Mouse (Mus musculus) erythroblast, embryonic 14.5 days (primary cell): ENCODE measurements around the gene Pde4d. TPM values are rescaled to one million over a fixed set of nuclear protein-coding genes. Genes with fewer than 3 reads are reported as not detected.

Experiments used
- H3K27me3 ChIP-seq: 2 replicates; pipeline ENCODE4 v1.6.1; 2012; ENCODE audit warnings: inconsistent platforms; ENCODE audit not compliant: control insufficient read depth
- H3K36me3 ChIP-seq: 2 replicates; pipeline ENCODE4 v1.6.1; 2012; ENCODE audit warnings: mild to moderate bottlenecking, inconsistent platforms; ENCODE audit not compliant: control insufficient read depth
- H3K4me1 ChIP-seq: 2 replicates; pipeline ENCODE4 v1.6.1; 2012; ENCODE audit warnings: inconsistent platforms; ENCODE audit not compliant: control insufficient read depth
- H3K4me3 ChIP-seq: replicated peaks from 2 replicates; pipeline ENCODE3; 2012; ENCODE audit warnings: moderate library complexity, mild to moderate bottlenecking, inconsistent platforms
- H3K9me3 ChIP-seq: 2 replicates; pipeline ENCODE4 v1.6.1; 2012; ENCODE audit warnings: low read length, inconsistent platforms, mixed read lengths; ENCODE audit not compliant: control insufficient read depth
- GATA1 ChIP-seq: IDR thresholded peaks from 2 replicates; pipeline ENCODE4 v1.6.1; 2012; ENCODE audit warnings: low read length, inconsistent platforms, mixed read lengths
- TAL1 ChIP-seq: IDR thresholded peaks from 3 replicates; pipeline ENCODE4 v1.6.1; 2012; ENCODE audit warnings: low read length, inconsistent platforms, mixed read lengths
- polyA plus RNA-seq: library from polyadenylated mRNA; stranded (reverse); fragments of >175 nt; gene quantifications from 2 replicates; pipeline ENCODE4 v1.2.3, GENCODE M21; 2012

Pde4d gene
- polyA plus RNA-seq, 1 experiment, result 0.23 TPM

GRCm38 (mm10) chr13:109233911-109234613, 784.3 kb downstream of the Pde4d start:
- Histone ChIP-seq H3K9me3 (no peaks in the 10 kb centered on the region), H3K36me3 (no peaks in the 10 kb centered on the region), H3K27me3 (no peaks in the 10 kb centered on the region), H3K4me1 (peaks cover 7% of the 10 kb centered on the region), H3K4me3 (no peak overlapping the region)
- TF ChIP-seq GATA1 (no peak), TAL1 (no peak)

GRCm38 (mm10) chr13:109236047-109236446, 786.3 kb downstream of the Pde4d start:
- TF ChIP-seq GATA1 (no peak), TAL1 (no peak)
- no peak overlapping the region for H3K4me3 ChIP-seq

GRCm38 (mm10) chr13:109238670-109239069, 788.9 kb downstream of the Pde4d start:
- Histone ChIP-seq H3K4me3 (no peak overlapping the region), H3K4me1 (no peaks in the 10 kb centered on the region; the same call in 1 of the 2 replicates), H3K9me3 (no peaks in the 10 kb centered on the region), H3K36me3 (no peaks in the 10 kb centered on the region), H3K27me3 (no peaks in the 10 kb centered on the region)
- TF ChIP-seq TAL1, result no peak
- TF ChIP-seq GATA1, result no peak

More at GRCm38 (mm10) chr13:109236047-109236446, 786.3 kb downstream of the Pde4d start:
- Histone ChIP-seq H3K27me3 (no peaks in the 10 kb centered on the region), H3K9me3 (no peaks in the 10 kb centered on the region), H3K4me1 (peaks cover 3% of the 10 kb centered on the region), H3K36me3 (no peaks in the 10 kb centered on the region)

- no peak overlapping the region for H3K4me3 ChIP-seq
These were observed 789.5 kb downstream of the Pde4d start for GRCm38 (mm10) chr13:109239296-109239695.

GRCm38 (mm10) chr13:109242456-109243050, 792.8 kb downstream of the Pde4d start:
- no peaks in the 10 kb centered on the region; the same call in 1 of the 2 replicates for H3K4me1 ChIP-seq

More at GRCm38 (mm10) chr13:109239296-109239695, 789.5 kb downstream of the Pde4d start:
- TF ChIP-seq GATA1 (no peak), TAL1 (no peak)
- Histone ChIP-seq H3K4me1 (no peaks in the 10 kb centered on the region; the same call in 1 of the 2 replicates), H3K36me3 (no peaks in the 10 kb centered on the region), H3K9me3 (no peaks in the 10 kb centered on the region), H3K27me3 (no peaks in the 10 kb centered on the region)

GRCm38 (mm10) chr13:109243160-109243559, 793.4 kb downstream of the Pde4d start:
- Histone ChIP-seq H3K36me3 (no peaks in the 10 kb centered on the region), H3K9me3 (no peaks in the 10 kb centered on the region), H3K4me1 (no peaks in the 10 kb centered on the region; the same call in 1 of the 2 replicates), H3K4me3 (no peak overlapping the region), H3K27me3 (no peaks in the 10 kb centered on the region)
- TF ChIP-seq GATA1, result no peak
- no peak for TF ChIP-seq TAL1

More at GRCm38 (mm10) chr13:109242456-109243050, 792.8 kb downstream of the Pde4d start:
- Histone ChIP-seq H3K9me3 (no peaks in the 10 kb centered on the region), H3K27me3 (no peaks in the 10 kb centered on the region), H3K4me3 (no peak overlapping the region), H3K36me3 (no peaks in the 10 kb centered on the region)
- TF ChIP-seq TAL1 (no peak), GATA1 (no peak)

- no peaks in the 10 kb centered on the region for H3K9me3 ChIP-seq
- no peaks in the 10 kb centered on the region for H3K36me3 ChIP-seq
- H3K4me3 ChIP-seq, result no peak overlapping the region
- H3K27me3 ChIP-seq, result no peaks in the 10 kb centered on the region
- H3K4me1 ChIP-seq, result no peaks in the 10 kb centered on the region
- no peak for TF ChIP-seq GATA1
- TF ChIP-seq TAL1, result no peak
These were observed 797.3 kb downstream of the Pde4d start for GRCm38 (mm10) chr13:109247061-109247460.

GRCm38 (mm10) chr13:109249315-109249714, 799.6 kb downstream of the Pde4d start:
- no peaks in the 10 kb centered on the region for H3K36me3 ChIP-seq
- no peak overlapping the region for H3K4me3 ChIP-seq
- no peaks in the 10 kb centered on the region for H3K9me3 ChIP-seq
- no peak for TF ChIP-seq GATA1
- TF ChIP-seq TAL1, result no peak
- H3K4me1 ChIP-seq, result no peaks in the 10 kb centered on the region
- no peaks in the 10 kb centered on the region for H3K27me3 ChIP-seq

GRCm38 (mm10) chr13:109255634-109256033, 805.9 kb downstream of the Pde4d start:
- Histone ChIP-seq H3K27me3 (peaks cover 14% of the 10 kb centered on the region), H3K9me3 (no peaks in the 10 kb centered on the region), H3K4me3 (no peak overlapping the region), H3K4me1 (no peaks in the 10 kb centered on the region), H3K36me3 (no peaks in the 10 kb centered on the region)
- no peak for TF ChIP-seq GATA1
